Mouse (Mus musculus) hindbrain, embryonic 12.5 days (tissue): ENCODE results near the gene Trdmt1. TPM values are rescaled to one million over a fixed set of nuclear protein-coding genes. Genes with fewer than 3 reads are reported as not detected.

Experiments
- ATAC-seq: fragments of 200-750 bp; cut with Nextera tagmentation; 2 replicates; pipeline ENCODE4 v1.8.0; 2017; ENCODE audit warnings: moderate TSS enrichment; ENCODE audit not compliant: low FRiP score
- H3K27ac ChIP-seq: fragments of 300-500 bp; sonication (generic); 2 replicates; pipeline ENCODE4 v1.5.1; 2016; ENCODE audit warnings: mild to moderate bottlenecking
- H3K27me3 ChIP-seq: fragments of 300-500 bp; sonication (generic); 2 replicates; pipeline ENCODE4 v1.6.1; 2016; ENCODE audit warnings: mild to moderate bottlenecking
- H3K36me3 ChIP-seq: fragments of 300-500 bp; sonication (generic); 2 replicates; pipeline ENCODE4 v1.6.1; 2016; ENCODE audit warnings: mild to moderate bottlenecking
- H3K4me1 ChIP-seq: fragments of 300-500 bp; sonication (generic); 2 replicates; pipeline ENCODE4 v1.6.1; 2016
- H3K4me2 ChIP-seq: fragments of 300-500 bp; sonication (generic); replicated peaks from 2 replicates; pipeline ENCODE4 v1.6.1; 2016; ENCODE audit warnings: mild to moderate bottlenecking
- H3K4me3 ChIP-seq: fragments of 300-500 bp; sonication (generic); 2 replicates; pipeline ENCODE4 v1.5.1; 2016; ENCODE audit warnings: mild to moderate bottlenecking
- H3K9ac ChIP-seq: fragments of 300-500 bp; sonication (generic); 2 replicates; pipeline ENCODE4 v1.6.1; 2016; ENCODE audit warnings: mild to moderate bottlenecking, moderate library complexity
- H3K9me3 ChIP-seq: fragments of 300-500 bp; sonication (generic); replicated peaks from 2 replicates; pipeline ENCODE4 v1.6.1; 2016; ENCODE audit warnings: mild to moderate bottlenecking
- WGBS: fragments of 180-500 bp; shearing (Covaris S2); methylation state at CpG from one replicate; pipeline ENCODE4 v1.1.7; 2016; 5-methylcytosine and 5-hydroxymethylcytosine counted together
- polyA plus RNA-seq: library from polyadenylated mRNA; unstranded; fragments of >200 nt; fragmentation: Nextera tagmentation; extraction: Ambion mirVana; gene quantifications from 2 replicates; pipeline ENCODE4 v1.2.1, GENCODE M21; 2016

Trdmt1 gene
- polyA plus RNA-seq, 1 experiment from 2014 or later = 7.9 TPM

GRCm38 (mm10) chr2:13484566-13484965, 59.9 kb downstream of the Trdmt1 start:
- Histone ChIP-seq H3K4me2 (no peak overlapping the region), H3K27ac (no peak overlapping the region), H3K9ac (no peak overlapping the region), H3K9me3 (no peaks in the 10 kb centered on the region), H3K36me3 (no peaks in the 10 kb centered on the region), H3K27me3 (no peaks in the 10 kb centered on the region), H3K4me1 (no peaks in the 10 kb centered on the region), H3K4me3 (no peak overlapping the region)
- 82% methylated on average over 3 of the region's 3 CpGs for WGBS
- ATAC-seq = no peak

- WGBS = 88% methylated on average over 2 of the region's 2 CpGs
- no peak for ATAC-seq
- H3K27ac ChIP-seq = no peak overlapping the region
Observed at GRCm38 (mm10) chr2:13480744-13481143, 63.7 kb downstream of the Trdmt1 start.

GRCm38 (mm10) chr2:13479165-13479564, 65.3 kb downstream of the Trdmt1 start:
- WGBS = 91% methylated on average over 7 of the region's 7 CpGs
- Histone ChIP-seq H3K4me2 (no peak overlapping the region), H3K9me3 (no peaks in the 10 kb centered on the region), H3K4me1 (no peaks in the 10 kb centered on the region), H3K27me3 (no peaks in the 10 kb centered on the region), H3K36me3 (no peaks in the 10 kb centered on the region), H3K4me3 (no peak overlapping the region), H3K27ac (no peak overlapping the region), H3K9ac (no peak overlapping the region)
- ATAC-seq = no peak

More at GRCm38 (mm10) chr2:13480744-13481143, 63.7 kb downstream of the Trdmt1 start:
- no peaks in the 10 kb centered on the region for H3K9me3 ChIP-seq
- no peak overlapping the region for H3K4me3 ChIP-seq
- no peak overlapping the region for H3K9ac ChIP-seq
- H3K27me3 ChIP-seq = no peaks in the 10 kb centered on the region
- no peaks in the 10 kb centered on the region for H3K36me3 ChIP-seq
- H3K4me2 ChIP-seq = no peak overlapping the region
- no peaks in the 10 kb centered on the region for H3K4me1 ChIP-seq

- Histone ChIP-seq H3K9me3 (no peaks in the 10 kb centered on the region), H3K9ac (no peak overlapping the region), H3K27me3 (no peaks in the 10 kb centered on the region), H3K36me3 (no peaks in the 10 kb centered on the region), H3K4me3 (no peak overlapping the region), H3K4me2 (no peak overlapping the region), H3K27ac (no peak overlapping the region), H3K4me1 (no peaks in the 10 kb centered on the region)
- 94% methylated on average over 3 of the region's 3 CpGs for WGBS
- ATAC-seq = no peak
Observed at GRCm38 (mm10) chr2:13470108-13470507, 74.4 kb downstream of the Trdmt1 start.

GRCm38 (mm10) chr2:13469641-13470040, 74.8 kb downstream of the Trdmt1 start:
- 92% methylated on average over 4 of the region's 4 CpGs for WGBS
- H3K27me3 ChIP-seq = no peaks in the 10 kb centered on the region
- no peak overlapping the region for H3K9ac ChIP-seq
- ATAC-seq = no peak
- H3K9me3 ChIP-seq = no peaks in the 10 kb centered on the region
- H3K27ac ChIP-seq = no peak overlapping the region
- no peaks in the 10 kb centered on the region for H3K36me3 ChIP-seq
- H3K4me3 ChIP-seq = no peak overlapping the region
- no peaks in the 10 kb centered on the region for H3K4me1 ChIP-seq
- no peak overlapping the region for H3K4me2 ChIP-seq

- WGBS = 93% methylated on average over 3 of the region's 3 CpGs
- Histone ChIP-seq H3K27ac (no peak overlapping the region), H3K36me3 (no peaks in the 10 kb centered on the region), H3K4me3 (no peak overlapping the region), H3K4me1 (no peaks in the 10 kb centered on the region), H3K9me3 (no peaks in the 10 kb centered on the region), H3K27me3 (no peaks in the 10 kb centered on the region), H3K9ac (no peak overlapping the region), H3K4me2 (no peak overlapping the region)
- ATAC-seq = no peak
Observed at GRCm38 (mm10) chr2:13466685-13467084, 77.8 kb downstream of the Trdmt1 start.

Other genes with a start within 250 kb of the Trdmt1 start
- 0.29 and 0.32 TPM in 2 replicates for gene Cubn, start 52.9 kb downstream of the Trdmt1 start, polyA plus RNA-seq
- gene Vim, start 29.3 kb upstream of the Trdmt1 start, polyA plus RNA-seq = 1,011 and 1,056 TPM in 2 replicates
- 0.18 and 0.36 TPM in 2 replicates for gene St8sia6, start 249.4 kb upstream of the Trdmt1 start, polyA plus RNA-seq